Mouse (Mus musculus): ENCODE results near the gene Ralgps2.

Ralgps2 gene

DNA sequence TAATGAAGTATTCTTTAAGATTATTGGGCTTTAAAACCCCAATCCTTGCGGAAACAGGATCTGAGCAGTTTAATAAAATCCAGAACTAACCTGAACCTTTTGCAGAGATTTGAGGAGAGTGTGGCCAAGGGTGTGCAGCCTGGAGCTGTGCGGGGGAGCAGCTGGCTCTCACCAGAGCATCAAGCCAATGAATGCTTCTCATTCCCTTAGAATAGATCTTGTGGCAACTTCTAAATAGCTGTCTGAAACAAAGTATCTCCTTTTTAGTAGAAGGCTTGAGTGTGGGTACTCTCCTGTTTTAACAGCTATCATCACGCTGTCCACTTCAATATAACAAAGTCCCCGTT is 25.1 kb upstream of the Ralgps2 start:
- H3K27me3 ChIP-seq (ENCODE audit: control insufficient read depth, insufficient read depth, low read length, poor library complexity, severe bottlenecking), result no peaks in the 10 kb centered on the region
- DNase-seq (ENCODE audit: low read depth, low spot score), result no peak
- no peaks in the 10 kb centered on the region for H3K36me3 ChIP-seq (ENCODE audit: control insufficient read depth, insufficient read depth, low read length, poor library complexity, severe bottlenecking)

DNA sequence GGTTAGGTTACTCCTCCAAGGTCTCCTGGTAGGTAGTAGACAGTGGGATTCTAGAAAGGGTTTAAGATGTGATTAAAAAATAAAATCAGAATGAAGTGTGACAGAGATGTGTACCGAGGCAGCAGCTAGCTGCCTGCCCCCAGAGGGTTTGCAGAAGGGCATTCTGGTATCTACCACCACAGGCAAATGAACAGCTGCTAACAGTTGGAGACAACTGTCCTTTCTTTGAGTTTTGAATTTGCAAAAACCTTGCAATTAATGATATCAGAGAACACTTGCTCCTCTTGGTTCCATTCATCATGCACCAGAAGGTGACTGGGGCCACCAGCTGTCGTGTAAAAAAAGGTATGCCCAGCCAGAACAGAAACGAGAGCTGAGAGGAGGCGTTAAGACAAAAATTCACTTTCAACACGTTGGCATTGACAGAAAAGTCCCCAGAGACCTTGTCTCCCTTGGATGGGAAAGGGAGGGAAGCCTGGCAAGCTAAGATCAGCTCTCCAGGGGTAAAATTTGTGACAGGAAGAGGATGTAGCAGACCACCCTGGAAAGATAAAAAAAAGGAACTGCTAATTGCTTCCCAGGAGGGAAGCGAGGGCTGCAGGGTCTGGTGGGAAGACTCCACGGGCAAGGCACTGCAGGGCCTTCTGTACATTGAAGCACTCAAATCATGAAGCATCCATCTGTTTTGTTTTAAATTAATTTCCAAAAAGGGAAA is 24.6 kb upstream of the Ralgps2 start:
- no peak for DNase-seq (ENCODE audit: low read depth, low spot score)
- Histone ChIP-seq H3K36me3 (ENCODE audit: control insufficient read depth, insufficient read depth, low read length, poor library complexity, severe bottlenecking) (no peaks in the 10 kb centered on the region), H3K27me3 (ENCODE audit: control insufficient read depth, insufficient read depth, low read length, poor library complexity, severe bottlenecking) (no peaks in the 10 kb centered on the region)

DNA sequence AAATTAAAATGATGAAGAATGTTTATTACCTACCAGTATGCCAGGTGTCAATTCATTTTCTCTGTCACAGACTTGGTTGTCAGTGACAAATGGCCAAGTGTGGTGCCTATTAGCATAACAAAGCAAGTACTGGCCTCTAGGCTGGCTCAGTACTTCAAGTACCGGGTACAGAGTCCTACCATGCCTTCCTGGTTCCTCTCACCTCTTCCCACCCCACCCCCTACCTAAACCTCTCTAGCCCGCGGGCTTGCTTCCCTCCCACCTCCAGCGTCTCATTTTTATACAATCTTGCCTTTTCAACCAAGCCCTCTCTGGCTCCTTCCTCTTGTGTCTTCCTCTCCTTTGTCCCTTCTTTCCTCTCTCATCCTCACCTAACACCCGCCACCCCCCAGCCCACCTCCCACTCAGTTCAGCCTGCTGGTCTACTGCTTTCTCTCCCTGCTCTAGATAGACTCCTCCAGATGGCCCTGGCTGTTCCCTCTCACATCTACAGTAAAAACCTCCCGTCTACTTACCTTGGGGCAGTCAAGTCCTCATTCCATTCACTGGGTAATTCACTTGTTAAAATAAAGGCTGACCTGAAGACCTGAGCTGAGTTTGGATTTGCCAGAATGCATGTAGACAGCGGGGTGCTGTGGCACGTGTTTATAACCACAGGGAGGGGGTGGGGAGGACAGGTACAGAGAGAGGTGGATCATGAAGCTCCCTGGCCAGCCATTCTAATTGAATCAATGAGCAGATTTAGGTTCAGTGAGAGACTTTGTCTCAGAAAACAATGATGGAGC is 22.2 kb upstream of the Ralgps2 start:
- Histone ChIP-seq H3K27me3 (ENCODE audit: control insufficient read depth, insufficient read depth, low read length, poor library complexity, severe bottlenecking) (no peaks in the 10 kb centered on the region), H3K36me3 (ENCODE audit: control insufficient read depth, insufficient read depth, low read length, poor library complexity, severe bottlenecking) (no peaks in the 10 kb centered on the region)
- DNase-seq (ENCODE audit: low read depth, low spot score), result no peak

DNA sequence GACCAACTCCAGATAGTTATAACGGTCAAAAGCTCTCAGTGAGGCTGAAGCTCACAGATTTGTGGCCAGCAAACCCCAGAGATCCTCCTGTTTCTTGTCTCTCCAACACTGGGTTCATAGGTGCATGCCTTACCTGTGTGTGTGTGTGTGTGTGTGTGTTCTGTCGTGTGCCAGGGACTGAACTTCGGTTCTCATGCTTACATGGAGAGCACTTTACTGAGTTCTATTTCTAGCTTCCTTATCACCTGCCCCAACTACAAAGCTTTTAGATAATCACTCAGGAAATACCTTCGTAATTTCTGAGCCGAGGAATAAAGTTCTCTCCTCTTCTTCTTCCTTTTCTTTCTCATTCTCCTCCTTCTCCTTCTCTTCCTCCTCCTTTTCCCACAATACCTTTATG is 19.6 kb upstream of the Ralgps2 start:
- Histone ChIP-seq H3K27me3 (ENCODE audit: control insufficient read depth, insufficient read depth, low read length, poor library complexity, severe bottlenecking) (no peaks in the 10 kb centered on the region), H3K36me3 (ENCODE audit: control insufficient read depth, insufficient read depth, low read length, poor library complexity, severe bottlenecking) (no peaks in the 10 kb centered on the region)
- DNase-seq (ENCODE audit: low read depth, low spot score), result no peak

DNA sequence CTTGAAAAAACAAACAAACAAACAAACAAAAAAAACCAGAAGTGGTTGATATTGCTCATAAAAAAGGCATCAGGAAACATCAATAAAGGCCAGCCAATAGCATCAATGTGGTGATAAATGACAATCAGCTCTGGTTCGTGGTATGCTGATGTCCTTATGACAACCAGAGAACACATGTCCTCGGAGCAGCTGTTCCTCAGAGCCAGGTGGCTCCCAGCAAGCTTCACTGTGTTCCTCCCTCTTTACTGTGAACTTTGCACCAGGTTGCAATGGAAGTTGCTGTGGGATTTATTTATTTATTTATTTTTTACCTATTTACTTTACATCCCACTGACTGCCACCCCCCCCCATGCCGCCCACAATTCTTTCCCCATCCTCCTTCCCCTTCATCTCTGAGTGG is 17.9 kb upstream of the Ralgps2 start:
- Histone ChIP-seq H3K27me3 (ENCODE audit: control insufficient read depth, insufficient read depth, low read length, poor library complexity, severe bottlenecking) (no peaks in the 10 kb centered on the region), H3K36me3 (ENCODE audit: control insufficient read depth, insufficient read depth, low read length, poor library complexity, severe bottlenecking) (no peaks in the 10 kb centered on the region)
- no peak for DNase-seq (ENCODE audit: low read depth, low spot score)

DNA sequence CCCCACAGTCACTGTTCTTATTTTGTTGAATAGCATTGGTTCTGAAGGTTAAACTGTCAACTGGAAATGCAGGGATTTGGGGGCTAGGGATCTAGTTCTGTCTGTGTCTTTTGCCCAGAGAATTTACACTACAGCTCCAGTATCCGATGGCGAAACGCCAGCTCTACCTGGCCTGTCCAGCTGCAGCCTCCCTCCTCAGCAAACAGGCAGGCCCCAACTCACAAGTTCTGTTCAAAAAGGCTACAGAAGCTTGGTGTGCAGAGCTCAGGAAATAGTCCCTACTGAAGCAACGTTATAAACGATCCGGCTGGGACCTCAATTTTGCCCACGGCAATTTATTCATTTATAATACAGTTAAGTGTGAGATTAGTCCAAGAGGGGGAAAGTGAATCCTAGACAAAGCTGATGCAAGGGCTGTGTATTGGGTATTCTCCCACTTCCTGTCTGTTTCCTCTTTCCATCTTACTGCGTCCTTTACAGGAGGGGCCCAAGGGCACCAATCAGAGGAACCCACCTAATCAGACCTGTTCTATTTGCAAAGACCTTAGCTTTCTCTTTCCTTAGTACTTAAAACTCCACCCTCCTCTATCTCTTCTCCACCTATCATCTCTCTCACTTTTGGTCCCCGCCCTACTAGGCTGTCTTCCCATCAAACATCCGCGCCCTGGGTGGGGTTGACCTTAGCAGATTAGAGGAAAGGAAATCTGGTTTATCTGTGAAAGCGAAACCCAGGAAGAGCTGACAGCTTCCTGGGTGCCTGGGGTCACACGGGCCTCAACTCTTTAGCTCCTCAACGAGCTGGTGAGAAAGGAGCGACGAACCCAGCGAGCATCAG is 16.7 kb upstream of the Ralgps2 start:
- Histone ChIP-seq H3K36me3 (ENCODE audit: control insufficient read depth, insufficient read depth, low read length, poor library complexity, severe bottlenecking) (no peaks in the 10 kb centered on the region), H3K27me3 (ENCODE audit: control insufficient read depth, insufficient read depth, low read length, poor library complexity, severe bottlenecking) (no peaks in the 10 kb centered on the region)
- DNase-seq (ENCODE audit: low read depth, low spot score), result peak; percentile 73

DNA sequence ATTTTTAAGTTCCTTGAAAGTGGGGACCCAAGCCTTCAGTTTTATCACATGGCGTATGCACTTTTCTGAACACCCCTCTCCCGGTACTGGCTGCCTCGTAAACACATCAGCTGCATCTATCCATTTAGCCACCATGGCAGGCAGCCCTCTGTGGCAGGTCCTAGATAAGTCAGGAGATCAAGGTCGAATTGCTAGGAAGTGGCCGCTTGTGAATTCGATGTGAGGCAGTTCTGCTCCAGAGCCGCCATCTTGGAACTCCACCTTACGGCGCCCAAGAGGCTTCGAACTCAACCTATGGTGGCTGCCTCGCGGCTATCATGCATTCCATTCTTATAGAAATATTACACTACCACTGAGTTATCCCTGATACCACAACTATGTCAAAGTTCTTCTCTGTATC is 14.8 kb upstream of the Ralgps2 start:
- H3K36me3 ChIP-seq (ENCODE audit: control insufficient read depth, insufficient read depth, low read length, poor library complexity, severe bottlenecking), result no peaks in the 10 kb centered on the region

DNA sequence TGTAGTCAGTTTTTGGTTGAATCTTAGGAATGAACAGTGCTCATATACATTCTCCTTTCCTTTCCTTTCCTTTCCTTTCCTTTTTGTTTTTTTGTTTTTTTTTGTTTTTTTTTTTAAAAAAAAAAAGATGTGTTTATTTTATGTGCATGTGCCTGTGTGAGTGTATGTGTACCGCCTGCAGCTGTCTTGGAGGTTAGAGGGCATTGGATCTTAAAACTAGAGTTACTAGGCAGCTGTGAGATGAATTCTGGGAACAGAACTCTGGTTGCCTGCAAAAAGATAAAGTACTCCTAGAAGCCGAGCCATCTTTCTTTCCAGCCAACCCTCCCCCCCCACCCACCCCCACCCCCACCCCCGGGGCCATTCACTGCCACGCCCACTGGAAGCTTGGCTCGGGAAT is 10.9 kb upstream of the Ralgps2 start:
- Histone ChIP-seq H3K27me3 (ENCODE audit: control insufficient read depth, insufficient read depth, low read length, poor library complexity, severe bottlenecking) (no peaks in the 10 kb centered on the region), H3K36me3 (ENCODE audit: control insufficient read depth, insufficient read depth, low read length, poor library complexity, severe bottlenecking) (no peaks in the 10 kb centered on the region)
- DNase-seq (ENCODE audit: low read depth, low spot score), result no peak

More for the DNA sequence above, 14.8 kb upstream of the Ralgps2 start:
- no peak for DNase-seq (ENCODE audit: low read depth, low spot score)
- no peaks in the 10 kb centered on the region for H3K27me3 ChIP-seq (ENCODE audit: control insufficient read depth, insufficient read depth, low read length, poor library complexity, severe bottlenecking)

DNA sequence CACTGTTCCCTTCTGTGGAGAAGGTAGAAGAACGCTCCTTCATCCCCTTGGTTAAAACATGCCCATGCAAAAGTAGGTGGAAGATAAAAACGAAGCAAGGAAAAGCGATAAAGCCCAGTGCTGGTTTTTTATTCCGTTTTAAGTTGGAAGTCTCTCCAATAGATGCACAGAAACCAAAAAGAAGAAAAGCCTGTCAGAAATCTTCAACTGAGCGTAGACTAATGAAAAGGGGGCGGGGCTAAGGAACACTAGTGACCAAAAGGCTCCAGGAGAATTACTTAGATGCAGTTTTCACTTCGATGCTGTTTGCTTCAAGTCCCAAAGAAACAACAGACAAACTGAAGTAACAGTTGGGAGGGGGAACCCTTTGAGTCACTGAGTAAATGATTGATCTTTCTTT is 1.2 kb upstream of the Ralgps2 start:
- Histone ChIP-seq H3K36me3 (ENCODE audit: control insufficient read depth, insufficient read depth, low read length, poor library complexity, severe bottlenecking) (0 out of 2 replicates have a peak, but pooled peaks cover 4% of the 10 kb centered on the region), H3K27me3 (ENCODE audit: control insufficient read depth, insufficient read depth, low read length, poor library complexity, severe bottlenecking) (no peaks in the 10 kb centered on the region)
- DNase-seq (ENCODE audit: low read depth, low spot score), result no peak

DNA sequence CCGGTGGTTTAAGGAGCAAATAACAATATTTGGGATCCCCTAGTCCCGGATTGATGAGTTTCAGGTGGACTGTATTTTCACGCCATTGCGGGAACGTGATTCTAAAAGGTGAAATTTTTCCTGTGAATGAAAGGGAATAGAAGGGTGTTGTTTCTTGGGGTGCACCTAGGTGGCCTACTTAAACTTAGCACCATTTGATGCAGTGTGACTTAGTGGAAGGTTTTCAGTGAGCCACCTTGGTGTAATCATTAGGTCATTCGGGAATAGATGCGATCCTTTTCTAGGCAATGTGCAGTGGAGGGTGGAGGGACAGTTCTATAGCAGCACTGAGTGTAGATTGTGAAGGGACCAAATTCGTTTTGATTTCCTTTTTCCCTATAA is 706 bp upstream of the Ralgps2 start:
- H3K27me3 ChIP-seq (ENCODE audit: control insufficient read depth, insufficient read depth, low read length, poor library complexity, severe bottlenecking), result no peaks in the 10 kb centered on the region
- peaks cover 5% of the 10 kb centered on the region; the same call in 1 of the 2 replicates for H3K36me3 ChIP-seq (ENCODE audit: control insufficient read depth, insufficient read depth, low read length, poor library complexity, severe bottlenecking)
- DNase-seq (ENCODE audit: low read depth, low spot score), result no peak

DNA sequence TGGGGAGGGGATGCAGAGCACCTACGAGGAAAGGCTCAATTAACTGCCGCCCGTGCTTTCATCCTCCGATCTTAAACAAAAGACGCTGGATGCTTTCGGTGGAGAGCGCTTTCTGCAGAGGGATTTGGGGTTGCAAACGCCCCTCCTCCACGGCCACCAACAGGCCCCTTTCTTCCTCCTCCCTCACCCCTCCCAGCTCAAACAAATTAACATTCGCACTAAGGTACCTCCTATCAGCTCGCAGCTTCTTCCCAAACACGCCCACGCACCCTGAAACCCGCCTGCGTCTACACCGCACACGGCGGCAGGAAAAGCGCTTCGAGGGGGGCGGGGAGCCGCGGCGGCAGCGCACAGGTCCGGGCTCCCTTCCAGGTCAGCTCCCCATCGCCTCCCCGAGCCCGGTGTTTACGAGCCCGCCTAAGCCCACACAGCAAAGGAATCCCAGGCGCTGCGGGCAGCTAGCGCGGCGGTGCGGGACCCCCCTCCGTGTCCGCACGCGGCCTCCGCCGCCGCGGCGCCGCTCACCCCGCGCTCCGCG is 652 bp downstream of the Ralgps2 start:
- no peaks in the 10 kb centered on the region for H3K27me3 ChIP-seq (ENCODE audit: control insufficient read depth, insufficient read depth, low read length, poor library complexity, severe bottlenecking)
- peak; percentile 89 for DNase-seq (ENCODE audit: low read depth, low spot score)
- peaks cover 7% of the 10 kb centered on the region; the same call in 1 of the 2 replicates for H3K36me3 ChIP-seq (ENCODE audit: control insufficient read depth, insufficient read depth, low read length, poor library complexity, severe bottlenecking)

DNA sequence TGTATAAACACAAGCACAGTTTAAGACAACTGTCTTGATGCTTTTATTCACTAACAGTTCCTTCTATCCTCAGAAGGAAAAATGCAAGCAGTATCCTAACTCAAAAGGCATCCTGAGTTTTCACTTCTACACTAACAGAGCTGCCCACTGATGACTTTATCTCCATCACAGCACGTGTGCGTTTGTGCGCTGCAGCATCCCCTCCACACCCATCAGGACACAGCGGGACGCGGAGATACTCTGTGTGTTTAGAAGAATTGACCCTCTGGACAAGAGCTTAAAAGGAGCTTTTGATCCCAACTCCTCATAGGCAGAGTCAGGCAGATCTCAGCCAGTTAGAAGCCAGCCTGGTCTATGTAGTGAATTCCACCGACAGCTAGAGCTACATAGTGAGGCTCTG is 2.0 kb downstream of the Ralgps2 start:
- H3K36me3 ChIP-seq (ENCODE audit: control insufficient read depth, insufficient read depth, low read length, poor library complexity, severe bottlenecking), result peaks cover 7% of the 10 kb centered on the region

DNA sequence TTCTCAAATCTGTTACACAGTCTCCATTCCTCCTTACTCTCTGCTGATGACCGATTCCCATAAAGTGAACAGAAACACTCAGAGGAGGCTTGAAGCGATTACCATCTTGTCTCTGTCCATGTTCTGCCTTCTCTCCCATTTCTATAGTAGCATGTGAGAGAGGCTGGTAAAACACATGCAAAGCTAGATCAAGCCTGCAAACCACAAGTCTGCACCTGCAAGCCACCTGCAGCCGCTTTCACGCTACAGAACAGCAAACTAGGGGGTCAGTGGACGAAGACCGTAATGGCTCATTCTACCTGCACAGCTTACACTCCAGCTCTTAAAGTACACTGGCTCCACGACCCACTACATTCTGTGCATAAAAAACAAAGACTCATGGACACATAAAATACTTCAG is 5.7 kb downstream of the Ralgps2 start:
- Histone ChIP-seq H3K27me3 (ENCODE audit: control insufficient read depth, insufficient read depth, low read length, poor library complexity, severe bottlenecking) (no peaks in the 10 kb centered on the region), H3K36me3 (ENCODE audit: control insufficient read depth, insufficient read depth, low read length, poor library complexity, severe bottlenecking) (peaks cover 5% of the 10 kb centered on the region)
- peak; percentile 65 for DNase-seq (ENCODE audit: low read depth, low spot score)

More for the DNA sequence above, 2.0 kb downstream of the Ralgps2 start:
- no peak for DNase-seq (ENCODE audit: low read depth, low spot score)
- H3K27me3 ChIP-seq (ENCODE audit: control insufficient read depth, insufficient read depth, low read length, poor library complexity, severe bottlenecking), result no peaks in the 10 kb centered on the region

DNA sequence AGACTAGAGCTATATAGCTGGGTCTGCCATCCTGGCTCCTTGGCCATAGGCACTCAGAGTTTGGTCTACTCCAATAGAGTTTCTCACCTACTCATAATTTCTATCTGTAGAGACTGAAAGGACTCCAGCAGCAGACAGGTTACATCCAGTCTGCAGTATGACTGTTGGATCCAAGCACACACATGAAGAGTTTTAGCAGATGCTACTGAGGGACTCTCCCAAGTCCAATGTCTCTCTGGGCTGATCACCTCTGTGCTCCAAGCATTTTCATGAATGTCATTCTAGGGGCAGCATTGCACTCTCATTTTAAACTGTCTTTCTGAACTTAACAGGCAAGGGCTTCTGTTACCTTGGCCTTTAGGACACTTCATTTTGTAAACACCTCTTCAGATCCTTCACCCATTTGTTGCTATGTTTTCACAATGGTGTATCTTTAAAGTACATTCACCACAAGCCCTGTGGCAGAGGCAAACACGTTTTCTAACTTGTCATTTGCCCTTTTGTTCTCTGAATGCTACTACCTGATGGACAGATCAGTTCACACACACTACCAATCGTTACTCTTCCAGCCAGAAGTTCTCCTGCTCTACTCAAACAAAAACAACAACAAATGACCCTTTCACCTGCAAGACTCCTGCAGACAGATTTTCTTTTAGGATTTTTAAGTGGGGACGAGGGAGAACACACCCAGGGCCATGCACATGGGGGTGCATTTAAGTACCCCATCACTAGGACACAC is 7.2 kb downstream of the Ralgps2 start:
- no peaks in the 10 kb centered on the region for H3K27me3 ChIP-seq (ENCODE audit: control insufficient read depth, insufficient read depth, low read length, poor library complexity, severe bottlenecking)
- H3K36me3 ChIP-seq (ENCODE audit: control insufficient read depth, insufficient read depth, low read length, poor library complexity, severe bottlenecking), result peaks cover 3% of the 10 kb centered on the region
- DNase-seq (ENCODE audit: low read depth, low spot score), result no peak

All from splenic B cell, adult 2 months (primary cell).